Mouse (Mus musculus) heart, postnatal 0 days (tissue): ENCODE data around the gene Glrx5. TPM values are rescaled to one million over a fixed set of nuclear protein-coding genes. Genes with fewer than 3 reads are reported as not detected.

Experiments
- ATAC-seq: fragments of 200-750 bp; cut with Nextera tagmentation; 2 replicates; pipeline ENCODE4 v1.8.0; 2017; ENCODE audit warnings: low read depth, moderate number of reproducible peaks, moderate library complexity; ENCODE audit not compliant: insufficient read depth
- DNase-seq: peaks from one replicate; pipeline ENCODE4 v3.0.0-alpha.2; 2016; ENCODE audit warnings: low spot score
- H3K27ac ChIP-seq: fragments of 300-500 bp; sonication (generic); 2 replicates; pipeline ENCODE4 v1.5.1; 2014; ENCODE audit warnings: low read depth, mild to moderate bottlenecking
- H3K27me3 ChIP-seq: fragments of 300-500 bp; sonication (generic); 2 replicates; pipeline ENCODE4 v1.6.1; 2014; ENCODE audit warnings: low read length, mixed read lengths; ENCODE audit not compliant: control insufficient read depth, insufficient read depth
- H3K36me3 ChIP-seq: fragments of 300-500 bp; sonication (generic); replicated peaks from 2 replicates; pipeline ENCODE4 v1.6.1; 2014; ENCODE audit warnings: low read length, mixed read lengths; ENCODE audit not compliant: control insufficient read depth, insufficient read depth
- H3K4me1 ChIP-seq: fragments of 300-500 bp; sonication (generic); 2 replicates; pipeline ENCODE4 v1.6.1; 2014; ENCODE audit warnings: antibody characterized with exemption; ENCODE audit not compliant: control insufficient read depth, insufficient read depth
- H3K4me2 ChIP-seq: fragments of 300-500 bp; sonication (generic); 2 replicates; pipeline ENCODE4 v1.6.1; 2014; ENCODE audit warnings: low read depth, mild to moderate bottlenecking, low read length, moderate library complexity
- H3K4me3 ChIP-seq: fragments of 300-500 bp; sonication (generic); 2 replicates; pipeline ENCODE4 v1.5.1; 2014; ENCODE audit warnings: low read depth, low read length
- H3K9ac ChIP-seq: fragments of 300-500 bp; sonication (generic); replicated peaks from 2 replicates; pipeline ENCODE4 v1.6.1; 2014; ENCODE audit warnings: low read depth, low read length, mixed read lengths
- H3K9me3 ChIP-seq: fragments of 300-500 bp; sonication (generic); replicated peaks from 2 replicates; pipeline ENCODE4 v1.6.1; 2016; ENCODE audit warnings: low read length; ENCODE audit not compliant: control insufficient read depth
- CTCF ChIP-seq: IDR thresholded peaks from 2 replicates; pipeline ENCODE4 v1.5.1; 2016; ENCODE audit warnings: antibody characterized with exemption, control low read depth, low read depth
- EP300 ChIP-seq: IDR thresholded peaks from 2 replicates; pipeline ENCODE4 v1.6.1; 2016; ENCODE audit warnings: antibody characterized with exemption, low read depth
- WGBS: fragments of 180-500 bp; shearing (Covaris S2); extraction: QIAGEN DNeasy Blood & Tissue Kit; methylation state at CpG from one replicate; pipeline ENCODE4 v1.1.7; 2014; 5-methylcytosine and 5-hydroxymethylcytosine counted together
- polyA plus RNA-seq: library from polyadenylated mRNA; unstranded; fragments of >200 nt; fragmentation: Nextera tagmentation; extraction: Ambion mirVana; gene quantifications from 2 replicates; pipeline ENCODE4 v1.2.1, GENCODE M21; 2015
- total RNA-seq: library from RNA; depleted of rRNA; stranded (reverse); fragments of >200 nt; gene quantifications from 2 replicates; pipeline ENCODE4 v1.2.3, GENCODE M21; 2014; ENCODE audit warnings: low replicate concordance

Glrx5 gene
- total and polyA plus RNA-seq, 2 experiments from 2014 or later = 87.7 to 210 TPM

DNA sequence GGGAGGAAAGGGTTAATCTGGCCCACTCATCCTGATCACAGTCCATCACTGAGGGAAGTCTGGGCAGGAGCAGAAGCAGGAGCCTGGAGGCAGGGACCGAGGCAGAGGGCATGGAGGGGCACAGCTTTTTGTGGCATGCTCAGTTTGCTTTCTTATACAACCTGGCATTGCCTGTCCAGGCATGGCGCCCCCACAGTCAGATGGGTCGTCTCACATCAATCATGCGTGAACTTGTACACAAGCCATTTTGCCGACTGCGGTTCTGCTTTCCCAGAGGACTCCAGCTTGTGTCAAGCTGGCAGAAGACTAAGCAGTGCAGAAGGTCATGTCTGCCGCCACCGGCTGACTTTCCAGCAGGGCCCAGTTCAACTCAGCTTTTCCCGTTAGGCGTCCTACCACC, 34.0 kb downstream of the Glrx5 start:
- no peaks in the 10 kb centered on the region for H3K27me3 ChIP-seq
- no peak overlapping the region for H3K4me2 ChIP-seq
- no peaks in the 10 kb centered on the region for H3K36me3 ChIP-seq
- ATAC-seq = no peak
- no peak for DNase-seq
- no peak for TF ChIP-seq CTCF
- 82% methylated on average over 10 of the region's 10 CpGs for WGBS
- no peak overlapping the region for H3K9ac ChIP-seq
- no peaks in the 10 kb centered on the region for H3K4me1 ChIP-seq
- H3K4me3 ChIP-seq = no peak overlapping the region
- no peaks in the 10 kb centered on the region for H3K9me3 ChIP-seq
- H3K27ac ChIP-seq = no peak overlapping the region

DNA sequence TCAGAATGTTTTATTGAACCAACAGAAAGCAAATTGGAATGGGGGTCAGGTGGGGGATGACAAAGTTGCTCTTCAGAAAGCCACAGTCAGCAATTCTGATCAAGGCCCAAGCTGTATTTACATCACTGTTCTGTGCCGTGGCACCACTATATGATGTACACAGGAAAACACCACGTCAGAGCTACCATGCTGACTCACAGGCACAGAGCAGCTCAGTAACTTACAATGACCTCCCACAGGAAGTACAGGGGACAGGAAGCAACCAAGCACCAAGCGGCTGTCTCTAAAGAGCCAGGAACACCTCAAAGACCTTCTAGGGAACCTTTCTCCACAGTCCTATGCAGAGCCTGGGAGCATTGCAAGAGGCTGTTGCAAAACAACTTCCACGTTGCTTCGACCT, 36.4 kb downstream of the Glrx5 start:
- DNase-seq (no peak), ATAC-seq (no peak)
- Histone ChIP-seq H3K36me3 (no peaks in the 10 kb centered on the region), H3K27ac (no peak overlapping the region), H3K27me3 (0 out of 2 replicates have a peak, but pooled peaks cover 1% of the 10 kb centered on the region), H3K4me1 (no peaks in the 10 kb centered on the region), H3K4me3 (no peak overlapping the region), H3K4me2 (no peak overlapping the region), H3K9me3 (no peaks in the 10 kb centered on the region), H3K9ac (no peak overlapping the region)
- TF ChIP-seq EP300 (no peak), CTCF (no peak)
- WGBS = 58% methylated on average over 5 of the region's 5 CpGs

DNA sequence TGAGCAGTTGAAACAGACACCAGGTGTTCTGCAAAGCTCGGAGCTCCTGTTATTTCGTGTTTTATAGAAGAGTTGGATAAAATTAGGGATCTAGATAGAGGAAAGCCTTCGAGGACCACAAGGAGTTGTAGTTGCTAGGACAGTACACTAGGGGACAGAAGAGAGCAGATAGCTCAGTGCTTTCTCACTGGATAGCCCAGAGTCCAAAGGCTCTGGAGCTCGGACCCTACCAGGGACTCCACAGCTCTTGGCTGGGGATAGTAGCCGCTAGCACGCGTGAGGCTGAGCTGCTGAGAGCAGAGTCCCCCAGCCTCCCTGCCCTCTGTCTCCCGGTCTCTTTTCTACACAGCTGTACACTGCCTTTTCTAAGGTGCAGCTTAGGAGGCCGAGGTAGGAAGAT, 41.2 kb downstream of the Glrx5 start:
- ATAC-seq (no peak), DNase-seq (peak; percentile 21)
- TF ChIP-seq EP300 (no peak), CTCF (peak; percentile 77)
- Histone ChIP-seq H3K27ac (no peak overlapping the region), H3K27me3 (0 out of 2 replicates have a peak, but pooled peaks cover 4% of the 10 kb centered on the region), H3K36me3 (no peaks in the 10 kb centered on the region), H3K9ac (no peak overlapping the region), H3K4me2 (no peak overlapping the region), H3K4me3 (no peak overlapping the region), H3K9me3 (no peaks in the 10 kb centered on the region), H3K4me1 (no peaks in the 10 kb centered on the region)
- 26% methylated on average over 9 of the region's 9 CpGs for WGBS

DNA sequence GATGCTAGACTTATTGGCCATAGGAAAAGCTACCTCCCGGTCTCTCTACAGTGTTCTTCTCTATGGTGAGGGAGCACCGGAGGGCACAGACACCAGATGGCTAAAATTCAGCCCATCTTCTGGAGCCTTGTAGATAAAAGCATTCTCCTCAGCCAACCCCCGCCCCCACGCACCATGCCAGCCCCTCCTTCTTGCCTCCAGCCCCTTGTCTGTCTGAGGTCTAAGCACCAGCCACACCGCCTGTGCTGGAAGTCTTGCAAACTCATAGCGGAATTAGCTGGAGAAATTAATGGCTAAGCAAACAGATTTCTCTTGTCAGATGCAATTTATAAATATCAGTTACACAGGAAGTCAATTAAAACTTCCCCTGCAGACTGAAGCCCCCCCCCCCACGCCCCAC, 43.0 kb downstream of the Glrx5 start:
- no peaks in the 10 kb centered on the region for H3K4me1 ChIP-seq
- H3K27ac ChIP-seq = no peak overlapping the region
- 55% methylated on average over 7 of the region's 7 CpGs for WGBS
- no peak overlapping the region for H3K4me3 ChIP-seq
- H3K4me2 ChIP-seq = no peak overlapping the region
- H3K9ac ChIP-seq = no peak overlapping the region
- DNase-seq (no peak), ATAC-seq (no peak)
- H3K36me3 ChIP-seq = no peaks in the 10 kb centered on the region
- no peak for TF ChIP-seq EP300
- no peak for TF ChIP-seq CTCF
- 0 out of 2 replicates have a peak, but pooled peaks cover 4% of the 10 kb centered on the region for H3K27me3 ChIP-seq
- no peaks in the 10 kb centered on the region for H3K9me3 ChIP-seq

DNA sequence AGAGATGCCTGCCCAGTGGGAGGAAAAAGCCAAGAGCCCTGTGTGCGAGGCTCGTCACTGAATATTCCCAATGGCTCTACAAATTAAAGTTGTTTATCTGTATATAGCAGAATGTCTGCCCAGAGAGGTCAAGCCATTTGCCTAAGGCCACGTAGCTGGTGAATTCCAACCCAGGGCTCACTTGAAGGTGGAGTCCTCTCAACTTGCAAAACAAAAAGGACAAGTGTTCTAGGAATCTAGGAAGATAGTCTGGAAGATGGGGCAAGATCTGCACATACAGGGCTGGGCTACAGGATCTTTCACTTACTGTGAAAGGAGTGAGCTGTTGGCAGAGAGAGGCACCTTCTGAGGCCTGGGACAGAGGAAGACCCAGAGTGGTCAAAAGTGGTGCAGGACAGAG, 44.0 kb downstream of the Glrx5 start:
- no peak for ATAC-seq

DNA sequence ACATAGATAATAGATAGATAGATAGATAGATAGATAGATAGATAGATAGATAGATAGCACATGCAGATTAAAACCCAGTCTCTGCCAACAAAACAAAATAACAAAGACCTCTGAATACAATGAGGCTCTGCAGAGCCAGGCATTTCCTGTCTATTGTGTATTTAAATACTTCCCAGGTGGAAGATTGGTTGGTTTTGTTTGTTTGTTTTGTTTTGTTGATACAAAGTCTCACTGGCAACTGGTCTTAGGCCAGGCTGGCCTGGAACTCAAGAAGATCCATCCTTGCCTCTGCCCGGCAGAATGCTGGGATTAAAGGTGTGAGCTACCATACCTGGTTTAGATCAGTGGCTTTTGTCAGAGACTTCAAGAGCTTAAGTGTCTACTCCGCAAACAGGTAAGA, 44.7 kb downstream of the Glrx5 start:
- no peak for ATAC-seq
- no peak overlapping the region for H3K4me3 ChIP-seq
- H3K4me2 ChIP-seq = no peak overlapping the region
- H3K9me3 ChIP-seq = no peaks in the 10 kb centered on the region
- H3K27me3 ChIP-seq = 0 out of 2 replicates have a peak, but pooled peaks cover 4% of the 10 kb centered on the region
- H3K4me1 ChIP-seq = no peaks in the 10 kb centered on the region
- H3K36me3 ChIP-seq = no peaks in the 10 kb centered on the region
- 86% methylated on average over 2 of the region's 2 CpGs for WGBS
- DNase-seq = no peak
- no peak overlapping the region for H3K9ac ChIP-seq
- TF ChIP-seq EP300 (no peak), CTCF (no peak)
- no peak overlapping the region for H3K27ac ChIP-seq

More for the DNA sequence above, 44.0 kb downstream of the Glrx5 start:
- H3K27me3 ChIP-seq = 0 out of 2 replicates have a peak, but pooled peaks cover 4% of the 10 kb centered on the region
- H3K9me3 ChIP-seq = no peaks in the 10 kb centered on the region
- H3K27ac ChIP-seq = no peak overlapping the region
- no peak overlapping the region for H3K4me2 ChIP-seq
- no peaks in the 10 kb centered on the region for H3K36me3 ChIP-seq
- no peak overlapping the region for H3K9ac ChIP-seq
- H3K4me3 ChIP-seq = no peak overlapping the region
- TF ChIP-seq EP300 (no peak), CTCF (no peak)
- no peak for DNase-seq
- H3K4me1 ChIP-seq = no peaks in the 10 kb centered on the region
- WGBS = 78% methylated on average over 3 of the region's 3 CpGs
